Mouse (Mus musculus): ENCODE measurements around the gene Slitrk5. TPM values are rescaled to one million over a fixed set of nuclear protein-coding genes. Genes with fewer than 3 reads are reported as not detected.
A peak's percentile ranks its signal among the peaks of the same experiment; 100 is the strongest.
"Not testable (repeated sequence)": the region's sequence is repeated elsewhere in the genome, so short reads cannot be mapped to it uniquely, and the experiment has no call there.

The Slitrk5 gene
- total RNA-seq (2022) = 10 to 100 TPM; 63.3 to 77.0 (median 68.0) TPM

DNA sequence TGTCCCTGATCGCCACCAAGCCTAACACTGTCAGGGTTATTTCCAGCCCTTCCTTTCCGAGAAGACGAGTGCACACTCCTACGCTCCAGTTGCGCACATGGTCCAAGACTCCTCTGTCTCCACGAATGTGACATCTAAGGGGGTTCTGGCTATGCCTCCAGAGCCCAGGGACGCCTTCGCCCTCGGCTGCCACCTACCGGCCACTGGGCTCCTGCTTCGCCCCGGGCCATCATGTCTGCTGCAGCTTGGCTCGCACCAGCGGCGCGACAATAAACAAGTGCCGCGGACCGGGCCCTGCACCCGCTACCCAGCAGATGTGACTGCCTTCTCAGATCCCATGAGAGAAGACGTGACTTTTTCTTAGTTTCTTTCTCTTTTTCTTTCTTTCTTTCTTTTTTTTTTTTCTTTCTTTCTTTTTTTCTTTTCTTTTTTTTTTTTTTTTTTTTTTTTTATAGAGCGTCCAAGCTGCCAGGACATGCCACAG lies at the start of gene Slitrk5:
Gene Slitrk5, plus strand, starts transcription at position 434 of the 484 bp plus-strand sequence.
- peak; percentile 90 to 95 for DNase-seq (ENCODE audit: low spot score in 2 of 2)

DNA sequence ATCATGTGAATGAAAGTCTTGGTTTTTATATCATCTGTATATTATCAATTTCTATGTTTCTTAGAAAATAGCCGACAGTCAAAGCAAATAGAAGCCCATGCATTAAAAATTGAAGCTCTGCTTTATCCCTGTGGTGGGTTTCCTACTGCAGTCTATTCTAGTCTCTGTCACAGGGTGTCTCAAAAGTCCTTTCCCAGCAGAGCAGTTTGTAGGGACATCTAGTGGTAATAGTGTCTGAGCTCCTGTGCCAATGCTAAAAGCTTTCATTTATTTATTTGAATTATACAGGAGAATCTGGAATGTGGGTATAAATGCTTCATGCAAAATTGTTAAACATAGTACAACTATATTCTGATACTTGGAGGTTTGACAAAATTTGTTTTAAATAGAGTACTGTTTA lies 2.0 kb upstream of the Slitrk5 start:
- no peak for DNase-seq (ENCODE audit: low spot score in 2 of 2)

DNA sequence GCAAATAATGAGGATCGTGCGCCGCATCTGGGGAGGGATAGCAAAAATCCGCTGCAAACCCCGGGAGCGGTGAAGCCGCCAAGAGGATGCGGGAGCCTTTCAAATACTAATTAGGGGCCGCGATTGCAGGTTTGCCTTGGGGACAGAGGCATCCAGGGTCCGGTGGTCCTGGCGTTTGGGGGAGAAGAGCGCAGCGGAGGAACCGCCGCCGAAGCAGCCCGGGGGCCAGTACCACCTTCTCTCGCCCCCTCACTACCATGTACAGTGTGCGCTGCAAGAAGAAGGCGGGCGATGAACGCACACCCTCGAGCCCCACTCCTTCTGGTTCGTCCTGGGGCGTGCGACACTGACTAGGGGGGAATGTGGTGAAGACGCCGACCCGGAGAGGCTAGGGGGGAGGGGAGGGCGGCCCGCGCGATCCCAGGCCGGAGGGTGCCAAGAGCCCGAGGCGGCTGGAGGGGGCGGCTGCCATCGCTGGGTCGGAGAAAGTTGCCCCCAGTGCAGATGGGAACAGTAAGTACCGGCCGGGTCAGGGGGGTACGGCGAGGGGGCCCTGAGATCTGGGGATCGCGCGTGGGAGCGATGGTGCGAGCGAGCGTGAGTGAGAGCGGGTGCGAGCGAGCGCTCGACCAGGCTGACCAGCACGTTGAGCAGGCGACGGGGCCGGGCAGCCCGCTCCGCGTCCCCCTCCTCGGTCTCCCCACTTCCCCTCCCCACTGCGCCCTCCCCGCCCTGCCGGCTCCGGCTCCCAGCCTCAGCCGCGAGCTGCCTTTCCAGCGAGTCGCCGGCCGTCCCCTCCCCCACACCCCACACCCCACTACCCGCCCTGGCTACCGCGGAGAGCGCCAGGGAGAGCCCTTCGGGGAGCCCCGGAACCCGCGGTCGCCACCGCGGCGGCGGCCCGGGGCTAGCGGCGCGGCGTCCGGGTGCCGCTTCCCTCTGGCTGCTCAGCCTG lies 591 bp downstream of the Slitrk5 start:
- DNase-seq (ENCODE audit: low spot score in 2 of 2) = peak in 1 of 2 experiments; percentile 54

DNA sequence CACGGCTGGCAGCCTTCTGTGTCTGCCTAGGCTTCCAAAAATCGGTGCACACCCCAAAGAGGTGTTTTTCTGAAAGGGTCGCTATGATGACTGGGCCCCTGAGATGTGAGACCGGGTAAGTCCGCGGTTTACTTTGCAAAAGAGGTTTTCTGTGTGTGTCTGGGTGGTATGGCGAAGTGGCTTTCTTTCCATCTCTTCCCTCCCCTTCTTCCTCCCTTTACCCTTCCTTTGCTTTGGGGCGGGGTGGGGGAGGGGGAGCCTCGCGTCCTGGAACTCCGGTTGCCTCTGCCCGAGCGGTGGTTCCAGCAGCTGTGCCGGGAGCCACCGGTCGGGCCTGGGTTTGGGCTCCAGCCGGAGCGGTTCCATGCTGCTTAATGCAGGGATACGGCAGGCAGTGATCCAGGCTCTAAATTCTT lies 1.3 kb downstream of the Slitrk5 start:
- DNase-seq (ENCODE audit: low spot score in 2 of 2) = peak in 1 of 2 experiments; percentile 48

DNA sequence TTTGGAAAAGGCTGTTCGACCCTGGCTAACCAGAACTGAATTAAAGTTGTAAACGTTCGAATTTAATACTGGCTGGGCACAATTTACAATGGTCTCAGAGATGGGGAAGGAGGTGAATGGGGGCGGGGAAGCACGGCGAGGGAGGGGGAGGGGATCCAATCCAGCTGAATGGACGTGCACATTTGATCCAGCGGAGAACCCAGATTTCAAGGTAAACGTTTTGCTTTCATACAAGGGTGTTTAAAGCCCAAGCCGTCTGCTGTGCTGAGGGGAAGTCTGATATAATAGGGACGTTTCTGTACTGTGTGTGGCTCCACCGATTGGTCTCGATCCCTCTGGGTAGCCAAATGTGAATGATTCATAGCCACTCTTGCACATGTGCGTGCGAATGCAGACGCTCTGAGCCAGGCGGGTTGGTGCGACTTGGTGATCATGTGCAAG lies 2.0 kb downstream of the Slitrk5 start:
- DNase-seq (ENCODE audit: low spot score in 2 of 2) = peak in 1 of 2 experiments; percentile 51

DNA sequence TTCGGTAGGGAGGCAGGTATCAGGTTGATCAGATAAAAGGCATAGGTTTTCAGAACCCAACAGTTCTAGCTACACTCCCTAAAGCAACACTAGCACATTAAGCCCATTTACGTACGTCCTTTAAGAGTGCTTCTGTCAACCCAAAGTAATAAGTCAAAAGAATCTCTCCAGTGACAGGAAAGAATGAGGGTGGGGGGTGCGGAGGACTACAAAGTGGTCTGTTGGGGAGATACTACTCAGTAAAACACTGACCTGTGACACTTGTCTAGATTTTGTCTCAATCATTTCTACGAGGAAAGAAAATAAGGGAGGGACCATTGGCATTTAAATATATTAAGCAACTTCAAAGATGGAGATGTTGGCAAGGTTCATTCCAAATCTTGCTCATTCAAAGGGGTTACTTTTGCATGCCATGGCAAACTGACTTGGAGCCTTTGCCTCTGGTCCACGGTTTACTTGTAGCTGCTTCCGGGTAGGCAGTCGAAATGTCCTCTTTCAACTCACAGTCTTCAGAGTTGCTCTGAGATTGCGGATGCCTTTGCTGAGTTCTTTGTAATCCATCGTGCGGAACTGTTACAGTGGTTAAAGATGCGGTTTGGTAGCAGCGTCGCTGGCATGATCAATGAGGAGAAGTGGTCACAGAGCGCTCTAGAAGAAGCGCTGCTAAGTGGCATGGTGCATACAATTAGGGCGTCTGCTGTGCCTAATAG lies 2.6 kb downstream of the Slitrk5 start:
- no peak for DNase-seq (ENCODE audit: low spot score in 2 of 2)

DNA sequence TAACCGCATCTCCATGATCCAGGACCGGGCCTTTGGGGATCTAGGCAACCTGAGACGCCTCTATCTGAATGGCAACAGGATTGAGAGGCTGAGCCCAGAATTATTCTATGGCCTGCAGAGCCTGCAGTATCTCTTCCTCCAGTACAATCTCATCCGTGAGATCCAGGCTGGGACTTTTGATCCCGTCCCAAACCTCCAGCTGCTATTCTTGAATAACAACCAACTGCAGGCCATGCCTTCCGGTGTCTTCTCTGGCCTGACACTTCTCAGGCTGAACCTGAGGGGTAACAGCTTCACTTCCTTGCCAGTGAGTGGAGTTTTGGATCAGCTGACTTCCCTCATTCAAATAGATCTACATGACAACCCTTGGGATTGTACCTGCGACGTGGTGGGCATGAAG lies 5.4 kb downstream of the Slitrk5 start:
- DNase-seq (ENCODE audit: low spot score in 2 of 2) = no peak

DNA sequence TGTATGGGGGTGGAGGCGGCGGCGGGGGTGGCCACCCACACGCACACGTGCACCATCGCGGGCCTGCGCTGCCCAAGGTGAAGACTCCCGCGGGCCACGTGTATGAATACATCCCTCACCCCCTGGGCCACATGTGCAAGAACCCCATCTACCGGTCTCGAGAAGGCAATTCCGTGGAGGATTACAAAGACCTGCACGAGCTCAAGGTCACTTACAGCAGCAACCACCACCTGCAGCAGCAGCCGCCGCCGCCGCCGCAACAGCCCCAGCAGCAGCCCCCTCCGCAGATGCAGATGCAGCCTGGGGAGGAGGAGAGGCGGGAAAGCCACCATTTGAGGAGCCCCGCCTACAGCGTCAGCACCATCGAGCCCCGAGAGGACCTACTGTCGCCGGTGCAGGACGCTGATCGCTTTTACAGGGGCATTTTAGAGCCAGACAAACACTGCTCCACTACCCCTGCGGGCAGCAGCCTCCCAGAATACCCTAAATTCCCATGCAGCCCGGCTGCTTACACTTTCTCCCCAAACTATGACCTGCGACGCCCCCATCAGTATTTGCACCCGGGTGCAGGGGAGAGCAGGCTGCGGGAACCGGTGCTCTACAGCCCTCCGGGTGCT lies 6.3 kb downstream of the Slitrk5 start:
- DNase-seq (ENCODE audit: low spot score in 2 of 2) = peak in 1 of 2 experiments; percentile 48

DNA sequence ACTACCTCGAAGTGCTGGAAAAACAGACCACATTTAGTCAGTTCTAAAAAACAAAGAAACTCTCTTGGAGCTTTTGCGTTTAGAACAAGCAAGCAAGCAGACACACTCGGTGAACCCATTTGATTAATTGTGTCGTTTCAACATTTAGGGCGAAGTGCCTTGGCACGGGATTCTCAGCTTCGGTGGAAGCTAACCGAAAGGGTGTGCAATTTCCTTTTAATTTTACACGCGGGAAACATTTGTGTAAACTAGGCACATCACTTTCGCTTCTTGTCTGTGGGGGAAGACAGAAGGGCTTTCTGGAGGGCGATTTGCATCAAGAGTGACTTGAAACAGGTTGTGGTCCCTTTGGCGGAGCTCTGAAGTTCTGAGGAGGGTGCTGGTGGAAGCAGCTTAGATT lies 6.9 kb downstream of the Slitrk5 start:
- DNase-seq (ENCODE audit: low spot score in 2 of 2) = no peak

DNA sequence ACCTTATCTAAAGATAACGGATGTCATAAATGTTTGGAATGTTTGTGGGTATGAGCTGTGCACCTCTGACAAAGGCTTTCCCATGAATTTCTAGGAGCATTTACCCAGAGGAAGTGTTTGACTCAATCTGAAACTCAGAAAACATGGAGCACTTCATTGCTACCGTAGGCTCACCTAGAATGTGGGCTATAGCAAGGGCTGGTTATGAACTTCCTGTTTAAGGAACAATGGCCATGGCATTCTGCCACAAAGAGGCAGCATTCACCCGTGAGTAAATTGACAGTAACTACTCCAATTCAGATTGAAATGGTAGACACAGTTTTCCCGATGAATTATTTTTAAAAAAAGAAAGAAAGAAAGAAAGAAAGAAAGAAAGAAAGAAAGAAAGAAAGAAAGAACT lies 8.6 kb downstream of the Slitrk5 start:
- no peak for DNase-seq (ENCODE audit: low spot score in 2 of 2)

DNA sequence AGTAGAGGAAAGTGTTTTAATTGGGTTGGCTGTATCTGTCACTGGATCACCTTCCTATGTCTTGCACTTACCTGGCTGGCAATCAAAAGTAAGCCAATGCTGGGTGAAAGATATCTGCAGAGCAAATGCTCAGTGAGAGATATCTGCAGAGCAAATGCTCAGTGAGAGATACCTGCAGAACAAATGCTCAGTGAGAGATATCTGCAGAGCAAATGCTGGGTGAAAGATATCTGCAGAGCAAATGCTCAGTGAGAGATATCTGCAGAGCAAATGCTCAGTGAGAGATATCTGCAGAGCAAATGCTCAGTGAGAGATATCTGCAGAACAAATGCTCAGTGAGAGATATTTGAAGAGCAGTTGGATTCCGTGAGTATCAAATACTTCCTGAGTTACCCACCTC lies 15.2 kb downstream of the Slitrk5 start:
- DNase-seq (ENCODE audit: low spot score in 2 of 2) = not testable (repeated sequence)

DNA sequence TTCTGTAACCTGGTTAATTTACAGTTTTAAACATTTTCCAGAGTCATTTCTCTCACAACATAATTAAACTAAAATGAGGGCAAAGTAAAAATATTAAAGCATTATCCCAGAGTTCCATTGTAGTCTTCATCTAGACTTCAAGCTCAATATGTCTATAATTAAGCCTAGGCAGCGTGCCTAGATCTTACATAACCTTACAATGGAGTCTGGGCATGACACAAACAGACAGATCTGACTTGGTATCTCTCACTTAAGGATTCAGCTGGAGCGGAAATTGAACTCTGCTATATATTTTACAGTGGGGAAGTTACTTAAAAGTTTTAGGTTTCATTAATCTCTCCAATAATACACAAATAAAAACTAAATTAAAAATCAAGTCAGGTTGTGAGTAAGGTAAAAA lies 54.9 kb downstream of the Slitrk5 start:
- DNase-seq (ENCODE audit: low spot score in 2 of 2) = no peak

Data from left cerebral cortex, adult 8-10 months (tissue).